Mouse (Mus musculus) testis, adult 2 months (tissue): ENCODE data around the gene Maz. TPM values are rescaled to one million over a fixed set of nuclear protein-coding genes. Genes with fewer than 3 reads are reported as not detected.

Experiments used
- H3K27ac ChIP-seq: fragments of 200-500 bp; 2 replicates; pipeline ENCODE4 v1.5.1; 2012; ENCODE audit warnings: low read depth, low read length; ENCODE audit not compliant: control insufficient read depth, insufficient read depth
- H3K27me3 ChIP-seq: fragments of 200-500 bp; 2 replicates; pipeline ENCODE4 v1.6.1; 2012; ENCODE audit warnings: mild to moderate bottlenecking, low read length, moderate library complexity; ENCODE audit not compliant: control insufficient read depth, insufficient read depth
- H3K36me3 ChIP-seq: fragments of 200-500 bp; 2 replicates; pipeline ENCODE4 v1.6.1; 2012; ENCODE audit warnings: mild to moderate bottlenecking, low read length; ENCODE audit not compliant: control insufficient read depth, insufficient read depth
- H3K4me1 ChIP-seq: fragments of 200-500 bp; 2 replicates; pipeline ENCODE4 v1.6.1; 2012; ENCODE audit warnings: low read length; ENCODE audit not compliant: control insufficient read depth, insufficient read depth
- H3K4me3 ChIP-seq: fragments of 200-500 bp; 2 replicates; pipeline ENCODE4 v1.5.1; 2012; ENCODE audit warnings: low read depth, mild to moderate bottlenecking, low read length, moderate library complexity, mixed read lengths; ENCODE audit not compliant: control insufficient read depth
- CTCF ChIP-seq: fragments of 200-500 bp; IDR thresholded peaks from 2 replicates; pipeline ENCODE4 v1.5.1; 2012; ENCODE audit warnings: low read depth, mild to moderate bottlenecking, inconsistent platforms, low read length, moderate library complexity; ENCODE audit not compliant: control insufficient read depth, insufficient read depth, insufficient replicate concordance
- POLR2A ChIP-seq: fragments of 200-500 bp; IDR thresholded peaks from 2 replicates; pipeline ENCODE4 v1.6.1; 2012; ENCODE audit warnings: low read depth, mild to moderate bottlenecking, inconsistent platforms, low read length, moderate library complexity; ENCODE audit not compliant: control insufficient read depth
- polyA plus RNA-seq: library from polyadenylated mRNA; depleted of rRNA; stranded (reverse); fragments of >200 nt; gene quantifications from 2 replicates; pipeline ENCODE4 v1.2.3, GENCODE M21; 2012

The Maz gene
- polyA plus RNA-seq, 1 experiment, result 59.6 TPM

GRCm38 (mm10) chr7:127041851-127042672 lies 15.2 kb upstream of the Maz start, which contains the start of gene Kif22:
Gene Kif22 (minus strand): TSS chr7:127042471.
- H3K4me3 ChIP-seq, result peak within 1 kb of the TSS; percentile 97
- H3K4me1 ChIP-seq, result peaks cover 7% of the 10 kb centered on the region
- TF ChIP-seq POLR2A (peak; percentile 51; the same call in 1 of the 2 replicates), CTCF (no peak)
- peak within 1 kb of the TSS; percentile 73 for H3K27ac ChIP-seq
- no peaks in the 10 kb centered on the region for H3K27me3 ChIP-seq
- H3K36me3 ChIP-seq, result no peaks in the 10 kb centered on the region

- peaks cover 8% of the 10 kb centered on the region for H3K4me1 ChIP-seq
- H3K27me3 ChIP-seq, result no peaks in the 10 kb centered on the region
- no peak overlapping the region for H3K4me3 ChIP-seq
- H3K27ac ChIP-seq, result no peak overlapping the region
- H3K36me3 ChIP-seq, result peaks cover 3% of the 10 kb centered on the region
- TF ChIP-seq POLR2A (no peak), CTCF (no peak)
Observed at GRCm38 (mm10) chr7:127031244-127031643, 4.4 kb upstream of the Maz start.

- Histone ChIP-seq H3K27ac (no peak overlapping the region), H3K36me3 (peaks cover 3% of the 10 kb centered on the region), H3K4me3 (no peak overlapping the region), H3K27me3 (no peaks in the 10 kb centered on the region), H3K4me1 (peaks cover 12% of the 10 kb centered on the region)
- TF ChIP-seq CTCF, result no peak
- no peak for TF ChIP-seq POLR2A
Observed at GRCm38 (mm10) chr7:127030172-127030571, 3.3 kb upstream of the Maz start.

GRCm38 (mm10) chr7:127027885-127028284 lies 1.0 kb upstream of the Maz start:
- no peaks in the 10 kb centered on the region; the same call in 1 of the 2 replicates for H3K36me3 ChIP-seq
- H3K4me3 ChIP-seq, result peak overlapping the region; percentile 83
- H3K4me1 ChIP-seq, result peaks cover 17% of the 10 kb centered on the region
- peak overlapping the region; percentile 98 for H3K27ac ChIP-seq
- H3K27me3 ChIP-seq, result no peaks in the 10 kb centered on the region
- TF ChIP-seq POLR2A (no peak), CTCF (no peak)

- peaks cover 20% of the 10 kb centered on the region for H3K4me1 ChIP-seq
- TF ChIP-seq POLR2A (no peak), CTCF (no peak)
- no peaks in the 10 kb centered on the region for H3K27me3 ChIP-seq
- H3K27ac ChIP-seq, result peak overlapping the region; percentile 99
- H3K4me3 ChIP-seq, result peak overlapping the region; percentile 97; the same call in 1 of the 2 replicates
- H3K36me3 ChIP-seq, result no peaks in the 10 kb centered on the region; the same call in 1 of the 2 replicates
Observed at GRCm38 (mm10) chr7:127026616-127026983, 237 bp downstream of the Maz start.

- Histone ChIP-seq H3K27ac (peak overlapping the region; percentile 99), H3K36me3 (no peaks in the 10 kb centered on the region; the same call in 1 of the 2 replicates), H3K27me3 (no peaks in the 10 kb centered on the region), H3K4me1 (peaks cover 23% of the 10 kb centered on the region), H3K4me3 (peak overlapping the region; percentile 97)
- no peak for TF ChIP-seq CTCF
- peak; percentile 32 for TF ChIP-seq POLR2A
Observed at GRCm38 (mm10) chr7:127026161-127026600, 656 bp downstream of the Maz start.

- peaks cover 26% of the 10 kb centered on the region for H3K4me1 ChIP-seq
- H3K27me3 ChIP-seq, result no peaks in the 10 kb centered on the region
- H3K4me3 ChIP-seq, result peak overlapping the region; percentile 97
- H3K36me3 ChIP-seq, result no peaks in the 10 kb centered on the region; the same call in 1 of the 2 replicates
- no peak; the same call in 1 of the 2 replicates for TF ChIP-seq POLR2A
- peak overlapping the region; percentile 99 for H3K27ac ChIP-seq
Observed at GRCm38 (mm10) chr7:127025556-127026160, 1.2 kb downstream of the Maz start.
